Mouse (Mus musculus) kidney, embryonic 15.5 days (tissue): ENCODE results near the gene Nudt1. TPM values are rescaled to one million over a fixed set of nuclear protein-coding genes. Genes with fewer than 3 reads are reported as not detected.
A peak's percentile ranks its signal among the peaks of the same experiment; 100 is the strongest.

Experiments used
- ATAC-seq: fragments of 200-750 bp; cut with Nextera tagmentation; replicated peaks from 2 replicates; pipeline ENCODE4 v1.8.0; 2017; ENCODE audit warnings: moderate TSS enrichment; ENCODE audit not compliant: low FRiP score
- H3K27ac ChIP-seq: fragments of 300-500 bp; sonication (generic); 2 replicates; pipeline ENCODE4 v1.5.1; 2015; ENCODE audit warnings: mild to moderate bottlenecking, inconsistent platforms
- H3K27me3 ChIP-seq: fragments of 300-500 bp; sonication (generic); 2 replicates; pipeline ENCODE4 v1.6.1; 2015; ENCODE audit warnings: inconsistent platforms
- H3K36me3 ChIP-seq: fragments of 300-500 bp; sonication (generic); 2 replicates; pipeline ENCODE4 v1.6.1; 2015; ENCODE audit warnings: inconsistent platforms
- H3K4me1 ChIP-seq: fragments of 300-500 bp; sonication (generic); 2 replicates; pipeline ENCODE4 v1.6.1; 2015; ENCODE audit warnings: inconsistent platforms
- H3K4me2 ChIP-seq: fragments of 300-500 bp; sonication (generic); 2 replicates; pipeline ENCODE4 v1.6.1; 2015; ENCODE audit warnings: moderate library complexity, mild to moderate bottlenecking, inconsistent platforms
- H3K4me3 ChIP-seq: fragments of 300-500 bp; sonication (generic); replicated peaks from 2 replicates; pipeline ENCODE4 v1.5.1; 2015; ENCODE audit warnings: mild to moderate bottlenecking, inconsistent platforms
- H3K9ac ChIP-seq: fragments of 300-500 bp; sonication (generic); 2 replicates; pipeline ENCODE4 v1.6.1; 2015; ENCODE audit warnings: mild to moderate bottlenecking, inconsistent platforms
- H3K9me3 ChIP-seq: fragments of 300-500 bp; sonication (generic); replicated peaks from 2 replicates; pipeline ENCODE4 v1.6.1; 2016; ENCODE audit warnings: inconsistent platforms
- WGBS: fragments of 180-500 bp; shearing (Covaris S2); methylation state at CpG from one replicate; pipeline ENCODE4 v1.1.7; 2015; ENCODE audit warnings: mixed read lengths; 5-methylcytosine and 5-hydroxymethylcytosine counted together
- polyA plus RNA-seq: library from polyadenylated mRNA; unstranded; fragments of >200 nt; fragmentation: Nextera tagmentation; extraction: Ambion mirVana; gene quantifications from 2 replicates; pipeline ENCODE4 v1.2.1, GENCODE M21; 2015

Gene Nudt1
- polyA plus RNA-seq, 1 experiment from 2014 or later, result 54.8 TPM

DNA sequence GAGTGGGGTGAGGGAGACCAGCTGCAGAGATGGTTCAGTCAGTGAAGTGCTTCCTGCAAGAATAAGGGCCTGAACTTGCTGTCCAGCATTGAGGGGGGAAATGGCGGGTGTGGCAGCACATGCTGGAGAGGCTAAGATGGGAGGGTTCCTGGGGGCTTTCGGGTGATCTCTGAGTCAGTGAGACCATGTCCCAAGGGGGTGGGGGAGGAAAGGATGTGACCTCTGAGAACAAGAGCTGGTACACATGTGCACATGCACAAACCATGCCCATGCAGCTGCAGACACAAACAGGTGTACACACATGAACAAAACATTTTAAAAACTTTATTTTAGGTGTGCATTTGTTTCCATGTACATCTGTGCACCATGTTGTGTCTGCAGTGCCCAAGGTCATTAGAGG lies 52.3 kb downstream of the Nudt1 start:
- Histone ChIP-seq H3K27ac (no peak overlapping the region), H3K36me3 (no peaks in the 10 kb centered on the region), H3K4me2 (no peak overlapping the region), H3K4me1 (peaks cover 35% of the 10 kb centered on the region), H3K9ac (no peak overlapping the region), H3K27me3 (no peaks in the 10 kb centered on the region), H3K4me3 (no peak overlapping the region), H3K9me3 (no peaks in the 10 kb centered on the region)
- 43% methylated on average over 2 of the region's 2 CpGs for WGBS
- no peak for ATAC-seq

- 0 out of 2 replicates have a peak, but pooled peaks have one; percentile 26 for ATAC-seq
- Histone ChIP-seq H3K36me3 (no peaks in the 10 kb centered on the region), H3K4me2 (no peak overlapping the region), H3K9me3 (no peaks in the 10 kb centered on the region), H3K4me3 (no peak overlapping the region), H3K27ac (no peak overlapping the region), H3K4me1 (peaks cover 37% of the 10 kb centered on the region), H3K27me3 (no peaks in the 10 kb centered on the region), H3K9ac (no peak overlapping the region)
- 22% methylated on average over 3 of the region's 3 CpGs for WGBS
Observed at GRCm38 (mm10) chr5:140374226-140374625, 52.8 kb downstream of the Nudt1 start.

DNA sequence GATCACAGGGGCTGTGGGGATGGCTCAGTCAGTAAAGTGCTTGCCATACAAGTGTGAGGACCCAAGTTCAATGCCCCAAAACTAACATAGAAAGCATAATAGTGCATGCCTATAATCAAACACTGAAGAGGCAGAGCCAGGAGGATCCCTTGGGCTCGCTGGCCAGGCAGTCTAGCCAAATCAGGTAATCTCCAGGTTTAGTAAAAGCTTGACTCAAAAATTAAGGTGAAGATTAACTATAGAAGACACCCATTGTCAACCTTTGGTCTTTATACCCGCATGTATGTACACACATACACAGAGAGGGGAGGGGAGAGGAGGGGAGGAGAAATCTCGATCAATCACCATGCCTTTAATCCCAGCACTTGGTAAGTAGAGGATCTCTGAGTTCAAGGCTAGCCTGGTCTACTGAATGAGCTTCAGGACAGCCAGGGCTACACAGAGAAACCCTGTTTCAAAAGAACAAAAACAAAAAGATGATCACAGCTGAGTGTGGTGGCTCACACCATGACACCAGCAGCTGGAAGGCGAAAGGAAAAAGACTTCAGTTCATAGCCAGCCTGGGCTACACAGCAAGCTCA lies 53.9 kb downstream of the Nudt1 start:
- Histone ChIP-seq H3K27ac (0 out of 2 replicates have a peak overlapping the region, but pooled peaks have one; percentile 13), H3K27me3 (no peaks in the 10 kb centered on the region), H3K4me1 (peaks cover 29% of the 10 kb centered on the region; the same call in 1 of the 2 replicates), H3K9me3 (no peaks in the 10 kb centered on the region), H3K4me2 (no peak overlapping the region), H3K9ac (no peak overlapping the region), H3K36me3 (no peaks in the 10 kb centered on the region), H3K4me3 (no peak overlapping the region)
- WGBS, result 87% methylated on average over 4 of the region's 4 CpGs
- no peak for ATAC-seq

GRCm38 (mm10) chr5:140378121-140378853 lies 56.8 kb downstream of the Nudt1 start:
- 87% methylated on average over 6 of the region's 6 CpGs for WGBS
- Histone ChIP-seq H3K36me3 (no peaks in the 10 kb centered on the region), H3K4me3 (no peak overlapping the region), H3K4me1 (peaks cover 31% of the 10 kb centered on the region), H3K4me2 (no peak overlapping the region), H3K27ac (no peak overlapping the region), H3K27me3 (no peaks in the 10 kb centered on the region), H3K9me3 (no peaks in the 10 kb centered on the region), H3K9ac (no peak overlapping the region)
- ATAC-seq, result no peak

GRCm38 (mm10) chr5:140379299-140379698 lies 57.8 kb downstream of the Nudt1 start:
- Histone ChIP-seq H3K27me3 (no peaks in the 10 kb centered on the region), H3K9ac (no peak overlapping the region), H3K27ac (no peak overlapping the region), H3K36me3 (no peaks in the 10 kb centered on the region), H3K4me1 (peaks cover 32% of the 10 kb centered on the region), H3K4me2 (no peak overlapping the region), H3K9me3 (no peaks in the 10 kb centered on the region), H3K4me3 (no peak overlapping the region)
- 68% methylated on average over 6 of the region's 6 CpGs for WGBS
- ATAC-seq, result no peak

DNA sequence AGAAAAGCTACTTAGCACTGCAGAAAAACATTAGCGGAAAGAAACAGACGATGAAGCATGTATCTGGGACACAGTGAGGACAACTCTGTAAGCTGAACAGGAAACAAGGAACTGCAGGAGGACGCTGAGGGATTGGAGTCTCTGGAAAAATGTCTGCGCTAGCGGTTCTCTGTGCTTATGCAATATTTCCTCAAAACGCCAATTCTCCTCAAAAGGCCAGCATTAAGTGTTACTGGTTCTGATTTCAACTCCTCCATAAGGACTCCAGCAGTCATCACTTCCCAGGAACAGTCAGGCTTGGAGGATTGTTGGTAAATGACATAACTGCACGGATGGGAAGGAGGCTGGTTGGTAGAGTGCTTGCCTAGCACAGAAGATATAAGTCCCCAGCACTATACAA lies 59.7 kb downstream of the Nudt1 start:
- no peak overlapping the region for H3K4me3 ChIP-seq
- ATAC-seq, result no peak
- no peak overlapping the region for H3K27ac ChIP-seq
- H3K9me3 ChIP-seq, result no peaks in the 10 kb centered on the region
- H3K27me3 ChIP-seq, result no peaks in the 10 kb centered on the region
- 82% methylated on average over 7 of the region's 7 CpGs for WGBS
- H3K36me3 ChIP-seq, result no peaks in the 10 kb centered on the region
- no peak overlapping the region for H3K4me2 ChIP-seq
- H3K9ac ChIP-seq, result no peak overlapping the region
- peaks cover 27% of the 10 kb centered on the region for H3K4me1 ChIP-seq

DNA sequence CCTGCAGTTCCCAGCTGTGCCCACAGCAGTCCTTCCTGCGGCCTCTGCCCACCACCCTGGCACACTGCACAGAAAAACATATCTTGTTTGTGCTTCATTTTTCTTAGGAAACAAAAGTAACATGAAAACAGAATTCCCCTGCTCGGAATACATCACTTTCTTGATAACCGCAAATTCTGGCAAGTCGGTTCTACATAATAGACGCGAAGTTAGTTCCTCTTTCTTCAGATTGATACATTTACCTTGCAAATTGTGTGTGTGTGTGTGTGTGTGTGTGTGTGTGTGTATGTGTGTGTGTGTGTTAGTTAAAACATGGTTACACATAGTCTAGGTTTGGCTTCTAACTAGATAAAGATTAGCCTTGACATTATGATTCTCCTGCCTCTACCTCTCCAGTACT lies 61.2 kb downstream of the Nudt1 start:
- Histone ChIP-seq H3K4me1 (peaks cover 41% of the 10 kb centered on the region), H3K4me2 (no peak overlapping the region), H3K27me3 (no peaks in the 10 kb centered on the region), H3K9me3 (no peaks in the 10 kb centered on the region), H3K27ac (0 out of 2 replicates have a peak overlapping the region, but pooled peaks have one; percentile 27), H3K4me3 (no peak overlapping the region), H3K36me3 (no peaks in the 10 kb centered on the region), H3K9ac (no peak overlapping the region)
- 88% methylated on average over 6 of the region's 6 CpGs for WGBS
- no peak for ATAC-seq

- 11% methylated on average over 7 of the region's 7 CpGs for WGBS
- no peaks in the 10 kb centered on the region for H3K27me3 ChIP-seq
- no peak overlapping the region for H3K9ac ChIP-seq
- H3K4me1 ChIP-seq, result peaks cover 50% of the 10 kb centered on the region
- peak; percentile 87 for ATAC-seq
- H3K27ac ChIP-seq, result peak overlapping the region; percentile 89
- H3K4me2 ChIP-seq, result peak overlapping the region; percentile 18
- no peaks in the 10 kb centered on the region for H3K36me3 ChIP-seq
- H3K4me3 ChIP-seq, result no peak overlapping the region
- no peaks in the 10 kb centered on the region for H3K9me3 ChIP-seq
Observed at GRCm38 (mm10) chr5:140383559-140383958, 62.1 kb downstream of the Nudt1 start.

- Histone ChIP-seq H3K27ac (peak overlapping the region; percentile 89), H3K9me3 (no peaks in the 10 kb centered on the region)
- 93% methylated on average over 1 of the region's 1 CpGs for WGBS
Observed at GRCm38 (mm10) chr5:140384462-140384861, 63.0 kb downstream of the Nudt1 start.

GRCm38 (mm10) chr5:140387236-140387635 lies 65.8 kb downstream of the Nudt1 start:
- no peak overlapping the region for H3K4me3 ChIP-seq
- H3K4me2 ChIP-seq, result peak overlapping the region; percentile 93
- no peak for ATAC-seq
- no peaks in the 10 kb centered on the region for H3K9me3 ChIP-seq
- H3K36me3 ChIP-seq, result no peaks in the 10 kb centered on the region
- H3K4me1 ChIP-seq, result peaks cover 49% of the 10 kb centered on the region
- 63% methylated on average over 7 of the region's 7 CpGs for WGBS
- no peak overlapping the region for H3K27ac ChIP-seq
- H3K27me3 ChIP-seq, result 0 out of 2 replicates have a peak, but pooled peaks cover 3% of the 10 kb centered on the region
- no peak overlapping the region for H3K9ac ChIP-seq

More at GRCm38 (mm10) chr5:140384462-140384861, 63.0 kb downstream of the Nudt1 start:
- Histone ChIP-seq H3K4me1 (peaks cover 49% of the 10 kb centered on the region), H3K9ac (no peak overlapping the region), H3K27me3 (no peaks in the 10 kb centered on the region), H3K4me2 (no peak overlapping the region), H3K4me3 (no peak overlapping the region), H3K36me3 (no peaks in the 10 kb centered on the region)
- ATAC-seq, result no peak
